Mouse (Mus musculus): ENCODE measurements around the gene Myo16. TPM values are rescaled to one million over a fixed set of nuclear protein-coding genes. Genes with fewer than 3 reads are reported as not detected.

Myo16 gene
- total RNA-seq, 1 experiment from 2014 or later, result not detected

DNA sequence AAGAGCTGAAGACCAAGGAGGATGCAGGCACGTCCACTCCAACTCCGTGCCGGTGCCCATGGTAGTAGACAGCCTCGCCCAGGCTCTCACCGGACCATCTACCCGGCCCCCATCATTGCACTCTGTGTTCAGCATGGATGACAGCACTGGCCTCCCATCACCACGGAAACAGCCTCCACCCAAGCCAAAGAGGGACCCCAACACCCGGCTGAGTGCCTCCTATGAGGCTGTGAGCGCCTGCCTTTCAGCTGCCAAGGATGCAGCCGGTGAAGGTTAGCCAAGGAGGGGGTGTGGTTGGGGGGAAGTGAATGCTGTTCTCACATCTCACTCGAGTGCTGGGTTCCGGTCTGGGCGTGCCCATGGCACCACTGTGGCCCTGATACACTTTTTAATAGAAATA, 408.3 kb downstream of the Myo16 start:
- ATAC-seq (replicated peaks; ENCODE audit: insufficient number of reproducible peaks, low FRiP score, low TSS enrichment, poor library complexity, severe bottlenecking), result no peak

DNA sequence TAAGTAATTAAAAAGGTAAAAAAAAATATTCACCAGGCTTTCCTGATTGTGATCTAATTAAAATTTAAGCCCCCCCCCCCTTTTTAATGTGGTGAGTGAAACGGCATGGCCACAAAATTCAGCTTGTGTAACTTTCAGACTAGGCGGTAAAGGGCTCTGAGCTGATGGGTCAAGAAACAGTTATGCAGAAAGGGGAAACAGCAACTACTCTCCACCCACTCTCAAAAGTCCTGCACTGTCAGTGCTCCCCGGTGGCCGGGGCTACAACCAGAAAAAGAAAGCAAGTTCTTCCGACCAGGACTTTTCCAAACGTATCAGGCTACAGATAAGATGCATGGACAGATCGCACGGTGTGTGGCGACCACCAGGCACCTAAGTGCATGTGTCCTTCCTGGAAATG, 408.9 kb downstream of the Myo16 start:
- ATAC-seq (replicated peaks; ENCODE audit: insufficient number of reproducible peaks, low FRiP score, low TSS enrichment, poor library complexity, severe bottlenecking), result peak; percentile 47; the same call in 1 of the 2 replicates

DNA sequence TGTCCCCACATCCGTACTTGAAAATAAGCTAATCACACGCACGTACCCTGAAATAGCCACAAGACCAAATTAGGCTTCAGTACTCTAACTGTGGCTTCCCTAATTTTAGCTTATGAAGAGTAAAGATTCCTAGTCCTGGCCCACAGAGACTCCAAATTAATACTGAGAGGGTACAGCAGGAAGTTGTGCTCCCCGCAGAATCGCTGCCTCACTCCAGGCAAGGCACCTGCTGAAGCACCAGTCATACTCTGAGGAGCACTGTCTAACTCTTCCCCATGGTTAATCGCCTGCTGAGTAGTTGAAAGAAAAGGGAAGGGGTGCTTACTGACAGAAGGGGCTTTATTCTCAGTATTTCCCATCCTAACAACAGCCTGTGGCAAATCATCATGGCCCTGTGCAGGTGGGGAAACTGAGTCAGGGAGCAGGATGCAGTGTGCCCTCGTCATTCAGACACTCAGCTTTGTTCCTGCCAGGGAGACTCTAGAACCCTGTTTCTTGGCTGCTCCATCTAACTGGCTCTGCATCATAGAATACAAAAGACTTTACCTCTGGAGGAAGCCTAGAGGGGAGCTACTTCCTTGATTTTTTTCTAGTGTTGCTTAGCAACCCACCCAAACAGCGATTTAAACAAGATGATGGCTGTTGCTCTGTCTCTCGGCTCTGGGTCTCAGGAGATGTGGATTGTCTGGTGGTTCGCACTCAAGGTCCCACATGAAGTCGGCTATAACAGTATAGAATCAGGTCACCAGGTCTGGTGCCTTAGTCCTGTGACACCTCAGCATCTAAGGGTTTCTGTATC, 411.7 kb downstream of the Myo16 start:
- ATAC-seq (replicated peaks; ENCODE audit: insufficient number of reproducible peaks, low FRiP score, low TSS enrichment, poor library complexity, severe bottlenecking), result no peak

DNA sequence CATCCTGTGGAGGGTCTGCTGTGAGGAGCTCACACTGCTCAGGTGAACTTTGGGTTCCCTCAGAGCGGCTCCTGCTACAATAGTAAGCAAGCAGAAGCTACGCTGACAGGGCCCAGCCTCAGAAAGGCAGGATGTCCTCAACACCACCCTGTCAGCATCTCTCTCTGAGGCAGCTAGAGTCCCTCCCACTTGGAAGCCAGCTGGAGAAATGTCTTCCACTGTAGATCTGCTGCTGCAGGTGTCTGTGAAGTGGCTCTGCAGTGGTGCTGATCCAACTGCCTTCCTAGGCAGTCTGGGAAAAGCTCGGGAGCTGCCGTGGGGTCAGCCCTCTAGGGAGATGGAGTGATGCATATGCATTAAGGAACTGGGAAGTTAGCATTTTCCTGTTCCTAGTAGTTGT, 414.7 kb downstream of the Myo16 start:
- no peak for ATAC-seq (replicated peaks; ENCODE audit: insufficient number of reproducible peaks, low FRiP score, low TSS enrichment, poor library complexity, severe bottlenecking)

DNA sequence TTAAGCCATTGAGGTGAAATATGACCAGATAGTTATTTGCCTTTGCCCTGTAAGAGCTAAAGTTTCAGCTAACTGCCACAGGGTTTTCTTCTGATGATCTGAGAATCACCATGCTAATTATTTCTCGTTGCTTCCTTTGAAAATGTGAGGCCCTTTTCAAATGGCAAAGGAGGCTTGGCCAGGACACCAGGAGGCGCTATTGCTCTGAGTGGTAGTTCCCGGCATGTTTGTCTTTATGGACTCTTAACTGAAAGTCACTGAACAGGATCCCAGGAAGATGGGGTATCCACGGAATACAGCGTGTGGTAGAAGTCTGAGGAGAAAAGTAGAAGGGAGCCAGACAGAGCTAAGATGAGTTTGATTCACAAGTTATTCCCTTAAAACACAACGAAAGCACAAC, 420.4 kb downstream of the Myo16 start:
- peak; percentile 56; the same call in 1 of the 2 replicates for ATAC-seq (replicated peaks; ENCODE audit: insufficient number of reproducible peaks, low FRiP score, low TSS enrichment, poor library complexity, severe bottlenecking)

DNA sequence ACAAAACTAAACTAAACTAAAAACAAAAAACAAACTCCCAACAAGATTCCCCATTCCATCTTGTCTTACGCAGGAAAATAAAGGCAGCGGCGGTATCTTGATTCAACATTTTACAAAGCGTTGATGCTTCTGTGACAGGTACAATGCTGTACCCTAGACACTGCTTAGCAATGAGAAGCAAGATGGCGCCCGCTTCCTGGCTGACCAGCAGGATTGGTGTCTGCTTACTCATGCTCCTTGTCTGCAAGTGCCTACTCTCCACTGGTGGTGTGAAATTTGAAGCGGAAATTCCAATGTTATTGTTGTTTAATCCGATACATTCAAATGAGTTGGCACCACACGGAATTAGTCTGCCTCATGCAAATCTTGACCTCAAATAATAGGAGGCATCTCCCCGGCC, 421.5 kb downstream of the Myo16 start:
- no peak for ATAC-seq (replicated peaks; ENCODE audit: insufficient number of reproducible peaks, low FRiP score, low TSS enrichment, poor library complexity, severe bottlenecking)

DNA sequence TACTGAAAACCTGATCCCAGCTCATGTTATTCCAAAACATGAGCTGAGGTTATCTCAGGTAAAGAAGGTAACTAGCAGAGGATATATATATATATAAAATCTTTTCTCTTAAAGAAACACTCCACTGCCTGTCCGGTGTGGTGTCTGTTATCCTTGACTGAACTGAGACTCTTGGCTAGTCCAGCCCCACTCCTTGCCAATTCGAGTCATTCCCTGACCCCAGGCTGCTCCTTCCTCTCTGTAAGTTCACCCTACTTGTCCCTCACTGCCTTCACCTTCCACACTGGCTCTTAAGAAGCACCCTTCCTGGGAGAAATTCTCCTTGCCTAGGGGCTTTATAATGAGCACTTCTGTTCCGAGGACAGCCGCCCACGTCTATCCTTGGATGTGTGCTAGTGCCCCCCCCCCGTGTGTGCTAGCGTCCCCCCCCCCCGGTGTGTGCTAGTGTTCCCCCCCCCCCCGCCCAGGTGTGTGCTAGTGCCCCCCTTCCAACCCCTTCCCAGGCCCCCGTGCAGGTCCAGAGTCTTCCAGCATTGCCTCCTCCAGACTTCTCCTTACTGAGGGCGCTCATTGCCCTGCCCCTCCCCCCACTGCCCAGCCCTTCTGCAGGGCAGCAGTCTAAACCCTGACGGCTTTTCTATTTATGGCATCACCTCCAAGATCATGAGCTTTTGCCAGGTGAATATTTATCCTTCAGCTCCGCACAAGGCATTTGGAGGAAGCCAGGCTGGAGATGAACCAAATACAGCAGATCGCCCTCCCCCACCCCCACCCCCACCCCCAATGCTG, 433.4 kb downstream of the Myo16 start:
- ATAC-seq (replicated peaks; ENCODE audit: insufficient number of reproducible peaks, low FRiP score, low TSS enrichment, poor library complexity, severe bottlenecking), result no peak

DNA sequence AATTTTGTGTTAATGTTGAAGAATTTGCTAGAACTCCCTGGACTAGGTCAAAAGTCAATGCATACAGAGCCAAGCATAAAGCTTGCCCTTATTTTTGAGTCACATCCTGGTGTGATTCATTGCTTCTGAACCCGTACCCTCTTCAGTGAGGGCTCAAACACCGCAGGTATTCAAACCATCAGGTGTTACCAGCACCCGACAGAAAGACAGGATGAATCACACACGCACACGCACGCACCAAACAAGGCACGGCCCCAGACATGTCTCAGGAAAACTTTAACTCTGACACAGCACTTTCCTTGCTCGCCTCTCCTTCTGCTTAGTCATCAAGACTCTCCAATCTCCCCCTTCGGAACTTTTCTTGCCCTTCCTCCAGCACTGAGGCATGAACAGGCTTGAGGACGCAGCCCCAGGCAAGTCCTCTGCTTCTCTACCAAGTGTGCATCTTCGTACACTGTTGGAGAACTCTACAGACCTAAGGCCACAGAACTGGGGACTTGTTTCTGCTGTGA, 435.8 kb downstream of the Myo16 start:
- no peak for ATAC-seq (replicated peaks; ENCODE audit: insufficient number of reproducible peaks, low FRiP score, low TSS enrichment, poor library complexity, severe bottlenecking)

DNA sequence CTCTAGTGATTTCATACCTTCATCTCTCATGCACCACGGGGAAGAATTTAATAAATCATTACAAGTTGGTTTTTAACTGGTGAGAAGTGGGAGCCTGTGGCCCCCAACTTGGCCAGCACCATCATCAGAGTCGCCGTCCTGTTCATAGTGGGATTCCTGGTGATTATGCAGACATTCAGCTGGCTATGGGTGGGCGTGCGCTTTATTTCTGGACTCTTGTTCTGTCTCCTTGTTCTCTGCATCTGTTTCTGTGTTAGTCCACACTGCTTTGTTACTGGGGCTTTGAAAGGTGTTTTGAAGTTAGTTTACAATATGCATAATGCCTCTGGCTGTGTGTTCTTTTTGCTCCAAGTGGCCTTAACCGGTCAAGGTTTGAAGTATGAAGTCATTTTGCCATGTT, 439.2 kb downstream of the Myo16 start:
- no peak for ATAC-seq (replicated peaks; ENCODE audit: insufficient number of reproducible peaks, low FRiP score, low TSS enrichment, poor library complexity, severe bottlenecking)

DNA sequence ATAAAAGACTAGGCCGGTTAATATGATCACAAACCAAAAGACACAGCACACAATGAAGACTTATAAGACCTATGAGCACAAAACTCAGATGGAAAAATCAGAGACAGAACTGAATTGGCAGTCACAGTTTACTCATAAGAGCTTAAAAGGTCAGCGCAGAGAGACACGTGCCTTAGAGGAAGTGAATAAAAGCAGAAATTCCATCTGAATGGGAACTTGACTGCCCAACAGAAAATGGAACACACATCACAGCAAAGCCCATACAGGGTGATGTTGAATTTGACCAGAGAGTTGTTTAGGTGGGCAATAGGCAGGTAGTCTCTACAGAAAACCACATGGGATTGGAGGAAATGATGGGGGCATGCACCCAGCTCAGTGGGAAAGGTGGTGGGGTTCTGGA, 442.6 kb downstream of the Myo16 start:
- peak; percentile 76 for ATAC-seq (replicated peaks; ENCODE audit: insufficient number of reproducible peaks, low FRiP score, low TSS enrichment, poor library complexity, severe bottlenecking)

DNA sequence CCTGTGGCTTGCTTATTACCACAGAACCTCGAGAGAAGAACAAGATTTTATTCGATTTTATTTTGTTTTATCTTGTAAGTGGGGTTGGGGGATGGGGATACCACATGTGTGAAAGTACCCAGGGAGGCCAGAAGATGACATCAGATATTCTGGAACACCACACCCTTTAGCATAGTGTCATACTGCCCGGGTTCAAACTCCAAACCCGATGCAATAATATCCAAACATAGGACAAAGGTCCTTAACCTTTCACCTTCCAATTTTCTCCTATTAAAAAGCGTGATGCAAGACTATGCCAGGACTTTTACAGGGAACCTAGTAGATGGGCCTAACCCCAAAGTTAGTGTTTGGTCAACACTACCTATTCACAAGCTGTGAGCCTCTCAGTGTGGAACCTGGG, 443.9 kb downstream of the Myo16 start:
- ATAC-seq (replicated peaks; ENCODE audit: insufficient number of reproducible peaks, low FRiP score, low TSS enrichment, poor library complexity, severe bottlenecking), result no peak

DNA sequence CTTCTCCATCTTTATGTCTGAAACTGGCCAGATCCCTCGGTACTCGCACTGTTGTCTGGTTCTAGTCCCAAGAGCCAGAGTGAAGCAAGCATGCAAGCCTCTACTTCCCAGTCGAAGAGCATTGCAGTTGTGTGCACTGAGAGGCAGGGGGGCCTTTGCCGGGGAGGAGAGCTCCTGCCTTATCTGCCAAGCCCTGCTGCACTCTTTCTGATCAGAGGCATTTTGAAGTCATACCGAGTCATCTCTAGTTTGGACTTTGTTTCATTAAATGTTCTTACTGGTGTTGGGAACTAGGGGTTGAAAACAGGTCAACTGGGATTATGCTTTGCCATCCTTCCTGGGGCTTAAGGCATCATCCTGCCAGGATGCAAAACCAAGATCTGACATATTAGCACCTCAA, 445.2 kb downstream of the Myo16 start:
- no peak for ATAC-seq (replicated peaks; ENCODE audit: insufficient number of reproducible peaks, low FRiP score, low TSS enrichment, poor library complexity, severe bottlenecking)

DNA sequence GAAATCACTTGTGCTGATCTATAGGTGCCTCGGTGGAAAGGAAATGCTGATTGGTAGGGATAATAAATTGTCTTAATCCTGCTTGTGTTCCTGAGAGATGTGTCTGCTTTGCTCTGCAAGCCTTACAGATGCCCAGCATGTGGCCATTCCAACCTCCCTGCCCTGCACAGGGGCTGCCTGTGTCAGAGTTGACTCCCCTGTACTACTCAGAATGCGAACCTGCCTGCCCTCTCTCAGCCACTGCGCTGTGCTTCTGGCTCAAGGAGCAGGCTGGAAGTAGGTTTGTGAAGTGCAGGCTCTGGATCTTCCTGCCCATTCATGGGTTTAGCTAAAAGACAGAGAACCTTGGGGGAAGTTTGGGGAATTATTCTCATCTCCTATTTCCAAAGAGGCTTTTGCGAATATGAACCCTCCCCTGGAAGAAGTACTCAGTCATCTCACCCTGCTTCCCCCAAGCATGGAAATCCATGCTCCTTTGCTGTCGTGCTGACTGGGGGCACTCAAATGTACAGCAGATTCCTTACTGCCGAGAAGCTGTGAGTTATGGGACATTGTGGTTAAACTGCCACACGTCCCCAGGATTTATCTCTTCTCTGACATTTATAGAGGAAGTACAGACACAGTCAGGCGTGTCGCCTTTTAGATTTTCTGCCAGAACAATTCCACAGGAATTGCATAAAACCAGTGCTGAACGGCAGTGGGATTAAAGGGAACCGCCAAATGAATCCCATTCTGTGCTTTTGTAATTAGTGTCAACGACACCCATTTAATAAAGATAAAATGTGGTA, 452.5 kb downstream of the Myo16 start:
- ATAC-seq (replicated peaks; ENCODE audit: insufficient number of reproducible peaks, low FRiP score, low TSS enrichment, poor library complexity, severe bottlenecking), result no peak

DNA sequence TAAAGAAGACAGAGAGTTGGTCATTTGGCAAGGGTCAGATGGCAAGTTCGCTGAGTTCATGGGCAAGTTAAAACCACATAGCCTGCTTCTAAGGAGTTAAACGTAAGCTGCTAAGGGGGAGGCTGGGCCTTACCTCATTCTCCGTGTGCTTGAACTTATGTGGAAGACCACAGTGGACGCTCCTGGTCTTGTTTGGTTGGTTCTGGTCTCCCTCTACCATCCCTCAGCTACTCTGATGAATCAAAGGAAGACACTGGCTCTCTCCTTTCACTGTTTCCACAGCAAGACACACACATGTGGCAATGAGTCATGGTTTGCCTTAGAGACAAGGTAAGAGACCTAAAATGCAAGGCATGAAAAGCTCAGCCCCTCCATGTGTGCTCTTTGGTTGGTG, 453.1 kb downstream of the Myo16 start:
- ATAC-seq (replicated peaks; ENCODE audit: insufficient number of reproducible peaks, low FRiP score, low TSS enrichment, poor library complexity, severe bottlenecking), result no peak

DNA sequence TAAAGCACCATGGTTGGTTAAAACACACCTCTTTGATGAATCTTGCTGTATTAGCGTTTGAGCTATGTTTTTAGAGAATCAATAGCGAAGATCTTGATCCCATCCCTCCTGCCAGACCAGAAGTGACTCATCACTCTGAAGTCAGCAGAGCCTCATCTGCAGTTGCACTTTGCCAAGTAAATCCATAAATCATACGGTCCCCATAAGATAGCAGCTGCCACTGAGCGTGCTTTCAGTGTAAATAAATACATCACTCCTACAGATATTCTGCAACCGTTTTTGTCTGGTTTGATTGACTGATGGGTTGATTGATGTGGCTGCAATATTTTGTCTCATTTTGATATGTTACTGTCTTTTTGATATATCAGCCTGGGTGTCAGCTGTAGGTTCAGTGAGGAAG, 457.9 kb downstream of the Myo16 start:
- ATAC-seq (replicated peaks; ENCODE audit: insufficient number of reproducible peaks, low FRiP score, low TSS enrichment, poor library complexity, severe bottlenecking), result no peak

DNA sequence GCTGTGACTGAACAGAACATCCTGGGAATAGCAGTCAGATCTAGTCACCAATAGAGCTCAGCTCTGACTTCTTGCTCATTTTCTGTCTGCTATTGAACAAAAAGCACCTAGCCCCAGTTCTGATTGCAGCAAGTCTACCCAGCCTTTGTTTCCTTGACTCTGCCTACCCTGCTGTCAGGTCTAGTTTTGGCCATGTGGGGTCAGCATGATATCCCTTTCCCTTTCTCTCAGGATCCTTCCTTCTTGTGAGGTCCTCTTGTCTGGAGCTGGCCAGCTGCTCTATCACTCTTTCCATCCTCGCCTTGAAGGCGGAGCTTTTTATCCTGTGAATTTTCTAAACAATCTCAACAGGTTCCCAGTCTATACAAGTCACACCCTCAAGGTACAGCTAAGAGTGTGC, 459.7 kb downstream of the Myo16 start:
- ATAC-seq (replicated peaks; ENCODE audit: insufficient number of reproducible peaks, low FRiP score, low TSS enrichment, poor library complexity, severe bottlenecking), result no peak

DNA sequence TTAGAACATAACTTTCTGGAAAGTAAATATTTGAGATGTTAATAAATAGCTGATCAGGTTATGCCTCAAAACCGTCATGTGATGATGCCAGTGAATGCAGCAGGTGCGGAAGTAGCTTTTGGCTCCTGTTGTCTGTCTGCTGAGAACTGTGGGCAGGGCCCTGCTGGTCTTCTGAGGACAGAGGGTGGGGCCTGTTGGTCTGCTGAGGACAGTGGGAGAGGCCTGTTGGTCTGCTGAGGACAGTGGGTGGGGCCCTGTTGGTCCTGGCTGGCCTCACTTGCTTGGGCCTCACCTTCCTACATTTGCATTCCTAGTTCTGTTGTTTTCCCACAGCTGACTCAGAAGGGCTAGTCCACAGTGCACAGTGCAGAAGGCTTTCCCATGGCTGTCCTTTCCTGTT, 466.0 kb downstream of the Myo16 start:
- no peak for ATAC-seq (replicated peaks; ENCODE audit: insufficient number of reproducible peaks, low FRiP score, low TSS enrichment, poor library complexity, severe bottlenecking)

DNA sequence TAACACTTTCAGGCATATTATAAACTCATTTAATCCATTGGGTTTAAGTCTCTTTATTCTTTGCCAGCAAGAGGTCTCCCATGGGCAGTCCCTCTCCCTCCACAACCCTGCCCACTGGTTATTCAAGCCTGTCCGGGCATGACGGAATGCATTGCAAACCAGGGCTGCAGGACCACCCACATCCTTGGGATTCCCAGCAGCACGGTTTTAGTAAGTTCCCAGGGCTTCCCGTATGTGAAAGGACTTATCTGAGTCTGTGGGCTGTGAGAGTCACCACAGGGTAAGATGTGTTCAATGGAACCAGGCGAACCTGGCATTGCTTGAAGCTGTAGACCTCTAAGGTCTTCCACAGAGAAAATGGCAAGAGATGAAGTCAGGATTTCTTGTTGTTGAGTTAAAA, 471.6 kb downstream of the Myo16 start:
- no peak for ATAC-seq (replicated peaks; ENCODE audit: insufficient number of reproducible peaks, low FRiP score, low TSS enrichment, poor library complexity, severe bottlenecking)

DNA sequence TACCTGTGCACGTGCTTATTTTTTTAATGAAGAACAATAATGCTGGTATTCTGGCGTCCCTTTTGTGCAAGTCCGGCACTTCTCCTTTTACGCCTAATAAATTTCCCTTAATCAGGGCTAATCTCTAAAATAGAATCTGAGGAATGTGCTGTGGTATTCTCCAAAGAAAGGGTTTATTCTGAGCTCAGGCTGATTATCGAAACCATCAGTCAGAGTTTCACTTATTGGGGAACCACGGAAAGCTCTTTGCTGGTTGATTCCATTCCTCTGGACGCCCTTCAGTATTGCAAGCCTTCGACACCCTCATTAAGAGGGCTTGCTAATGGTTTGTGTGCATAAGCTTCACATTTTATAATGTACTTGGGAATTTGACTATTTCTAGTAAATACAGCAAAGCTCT, 475.0 kb downstream of the Myo16 start:
- ATAC-seq (replicated peaks; ENCODE audit: insufficient number of reproducible peaks, low FRiP score, low TSS enrichment, poor library complexity, severe bottlenecking), result no peak
